Mouse (Mus musculus) limb, embryonic 11.5 days (tissue): ENCODE data around the gene Zdhhc16. TPM values are rescaled to one million over a fixed set of nuclear protein-coding genes. Genes with fewer than 3 reads are reported as not detected.
A peak's percentile ranks its signal among the peaks of the same experiment; 100 is the strongest.

ENCODE experiments used
- ATAC-seq: fragments of 200-750 bp; cut with Nextera tagmentation; 2 replicates; pipeline ENCODE4 v1.8.0; 2017; ENCODE audit warnings: low read depth; ENCODE audit not compliant: insufficient number of reproducible peaks, low FRiP score, low TSS enrichment
- DNase-seq: peaks from one replicate; pipeline ENCODE4 v3.0.0-alpha.2; 2015; ENCODE audit warnings: low spot score
- H3K27ac ChIP-seq: fragments of 300-500 bp; sonication (generic); replicated peaks from 2 replicates; pipeline ENCODE4 v1.5.1; 2014; ENCODE audit warnings: low read depth, mild to moderate bottlenecking, low read length
- H3K27me3 ChIP-seq: fragments of 300-500 bp; sonication (generic); 2 replicates; pipeline ENCODE4 v1.6.1; 2014; ENCODE audit warnings: mild to moderate bottlenecking, low read length, mixed read lengths; ENCODE audit not compliant: control insufficient read depth, insufficient read depth
- H3K36me3 ChIP-seq: fragments of 300-500 bp; sonication (generic); 2 replicates; pipeline ENCODE4 v1.6.1; 2014; ENCODE audit warnings: mild to moderate bottlenecking, low read length, moderate library complexity, mixed read lengths; ENCODE audit not compliant: control insufficient read depth, insufficient read depth
- H3K4me1 ChIP-seq: fragments of 300-500 bp; sonication (generic); 2 replicates; pipeline ENCODE4 v1.6.1; 2014; ENCODE audit warnings: low read length, mixed read lengths; ENCODE audit not compliant: control insufficient read depth, insufficient read depth
- H3K4me2 ChIP-seq: fragments of 300-500 bp; sonication (generic); 2 replicates; pipeline ENCODE4 v1.6.1; 2014; ENCODE audit warnings: low read depth, mild to moderate bottlenecking, moderate library complexity; ENCODE audit not compliant: severe bottlenecking
- H3K4me3 ChIP-seq: fragments of 300-500 bp; sonication (generic); 2 replicates; pipeline ENCODE4 v1.5.1; 2014; ENCODE audit warnings: low read depth, low read length
- H3K9ac ChIP-seq: fragments of 300-500 bp; sonication (generic); 2 replicates; pipeline ENCODE4 v1.6.1; 2014; ENCODE audit warnings: mild to moderate bottlenecking, low read length
- H3K9me3 ChIP-seq: fragments of 300-500 bp; sonication (generic); 2 replicates; pipeline ENCODE4 v1.6.1; 2016; ENCODE audit warnings: low read length; ENCODE audit not compliant: control insufficient read depth
- WGBS: fragments of 180-500 bp; shearing (Covaris S2); extraction: QIAGEN DNeasy Blood & Tissue Kit; methylation state at CpG from one replicate; pipeline ENCODE4 v1.1.7; 2014; 5-methylcytosine and 5-hydroxymethylcytosine counted together
- polyA plus RNA-seq: library from polyadenylated mRNA; unstranded; fragments of >200 nt; fragmentation: Nextera tagmentation; extraction: Ambion mirVana; gene quantifications from 2 replicates; pipeline ENCODE4 v1.2.1, GENCODE M21; 2014

The Zdhhc16 gene
- polyA plus RNA-seq, 1 experiment from 2014 or later = 72.1 TPM

DNA sequence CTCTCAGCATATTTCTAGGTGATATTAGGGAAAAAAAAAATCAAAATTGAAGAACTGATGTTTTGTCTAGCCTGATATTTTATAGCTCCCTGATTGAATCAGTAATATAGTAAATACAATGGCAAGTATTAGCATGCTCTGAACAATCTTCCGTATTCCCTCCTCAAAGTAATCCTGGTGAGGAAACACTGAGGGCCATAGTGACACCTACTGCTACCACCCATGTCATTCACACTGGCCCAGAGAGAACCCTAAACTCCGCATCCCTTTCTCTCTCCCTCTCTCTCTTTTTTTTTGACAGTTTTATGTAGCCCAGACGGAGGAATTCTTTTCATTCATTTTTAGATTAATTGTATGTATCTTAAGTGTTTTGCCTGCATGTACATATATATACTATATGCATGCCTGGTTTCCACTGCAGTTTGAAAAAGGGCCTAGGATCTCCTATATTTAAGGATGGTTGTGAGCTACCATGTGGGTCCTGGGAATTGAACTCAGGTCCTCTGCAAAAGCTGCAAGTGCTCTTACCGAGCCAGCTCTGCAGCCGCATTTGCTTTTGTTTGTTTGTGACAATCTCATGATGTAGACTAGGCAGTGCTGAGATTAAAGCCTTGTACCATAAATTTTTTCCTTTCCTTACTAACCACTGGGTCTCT, 12.7 kb upstream of the Zdhhc16 start:
- no peak overlapping the region for H3K9ac ChIP-seq
- WGBS = 74% methylated on average over 5 of the region's 5 CpGs
- H3K27ac ChIP-seq = no peak overlapping the region
- peaks cover 25% of the 10 kb centered on the region for H3K36me3 ChIP-seq
- H3K27me3 ChIP-seq = no peaks in the 10 kb centered on the region
- no peak overlapping the region for H3K4me3 ChIP-seq
- H3K4me1 ChIP-seq = no peaks in the 10 kb centered on the region
- no peak overlapping the region for H3K4me2 ChIP-seq
- ATAC-seq (no peak), DNase-seq (no peak)
- H3K9me3 ChIP-seq = no peaks in the 10 kb centered on the region

DNA sequence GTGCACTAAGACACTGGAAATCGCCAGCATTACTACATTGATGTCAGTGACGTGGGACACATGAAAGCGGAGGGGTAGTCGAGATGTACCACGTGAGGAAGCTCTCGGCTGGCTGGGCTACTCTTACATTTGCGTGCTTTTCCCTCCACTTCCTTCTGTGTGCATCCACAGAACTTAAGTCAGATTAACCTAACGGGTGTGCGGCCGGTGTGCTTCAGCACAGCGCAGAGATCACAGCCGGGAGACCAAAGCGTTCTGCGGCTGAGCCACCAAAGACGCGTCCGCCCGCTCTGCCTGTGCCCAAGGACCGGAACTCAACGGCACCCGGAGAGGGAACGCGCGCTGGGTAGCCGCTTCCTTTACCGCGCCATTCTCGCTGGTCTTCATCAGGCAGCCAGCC, 594 bp upstream of the Zdhhc16 start:
- Histone ChIP-seq H3K9ac (peak overlapping the region; percentile 76), H3K4me1 (peaks cover 5% of the 10 kb centered on the region), H3K9me3 (no peaks in the 10 kb centered on the region), H3K27ac (no peak overlapping the region), H3K36me3 (peaks cover 3% of the 10 kb centered on the region), H3K4me2 (peak overlapping the region; percentile 77), H3K4me3 (peak overlapping the region; percentile 96), H3K27me3 (no peaks in the 10 kb centered on the region)
- WGBS = under 1% methylated on average over 28 of the region's 28 CpGs
- ATAC-seq (no peak), DNase-seq (no peak)

GRCm38 (mm10) chr19:41934124-41934523, 844 bp downstream of the Zdhhc16 start:
- Histone ChIP-seq H3K9ac (peak overlapping the region; percentile 85), H3K4me2 (peak overlapping the region; percentile 77), H3K27ac (no peak overlapping the region), H3K27me3 (no peaks in the 10 kb centered on the region), H3K9me3 (no peaks in the 10 kb centered on the region), H3K36me3 (peaks cover 9% of the 10 kb centered on the region), H3K4me1 (peaks cover 5% of the 10 kb centered on the region), H3K4me3 (peak overlapping the region; percentile 96)
- DNase-seq = no peak
- ATAC-seq = no peak
- WGBS = 22% methylated on average over 6 of the region's 6 CpGs

GRCm38 (mm10) chr19:41935921-41936320, 2.6 kb downstream of the Zdhhc16 start:
- DNase-seq (no peak), ATAC-seq (no peak)
- WGBS = 96% methylated on average over 1 of the region's 1 CpGs
- H3K36me3 ChIP-seq = peaks cover 13% of the 10 kb centered on the region
- H3K4me3 ChIP-seq = no peak overlapping the region
- H3K27me3 ChIP-seq = no peaks in the 10 kb centered on the region
- no peak overlapping the region for H3K9ac ChIP-seq
- H3K27ac ChIP-seq = no peak overlapping the region
- peaks cover 5% of the 10 kb centered on the region for H3K4me1 ChIP-seq
- H3K9me3 ChIP-seq = no peaks in the 10 kb centered on the region
- H3K4me2 ChIP-seq = no peak overlapping the region

DNA sequence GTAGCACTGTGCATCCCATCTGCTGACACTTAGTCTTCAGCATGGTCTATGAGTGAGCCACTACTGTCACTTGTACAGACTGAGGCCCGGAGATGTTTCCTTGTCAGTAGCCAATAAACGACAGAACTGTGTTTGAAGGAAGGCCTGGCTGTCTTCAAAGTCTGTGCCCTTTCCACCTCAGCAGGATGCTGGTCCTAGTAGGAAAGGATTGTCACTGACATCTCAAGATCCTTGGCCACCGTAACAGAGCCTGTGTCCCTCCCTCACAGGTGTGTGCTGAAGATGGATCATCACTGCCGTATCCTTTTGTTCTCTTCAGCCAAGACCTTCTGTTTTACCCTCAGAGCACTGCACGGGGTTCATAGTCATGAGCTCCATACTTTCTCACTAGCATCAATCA, 5.3 kb downstream of the Zdhhc16 start:
- no peak for ATAC-seq
- WGBS = 93% methylated on average over 5 of the region's 5 CpGs
- H3K36me3 ChIP-seq = peaks cover 24% of the 10 kb centered on the region

DNA sequence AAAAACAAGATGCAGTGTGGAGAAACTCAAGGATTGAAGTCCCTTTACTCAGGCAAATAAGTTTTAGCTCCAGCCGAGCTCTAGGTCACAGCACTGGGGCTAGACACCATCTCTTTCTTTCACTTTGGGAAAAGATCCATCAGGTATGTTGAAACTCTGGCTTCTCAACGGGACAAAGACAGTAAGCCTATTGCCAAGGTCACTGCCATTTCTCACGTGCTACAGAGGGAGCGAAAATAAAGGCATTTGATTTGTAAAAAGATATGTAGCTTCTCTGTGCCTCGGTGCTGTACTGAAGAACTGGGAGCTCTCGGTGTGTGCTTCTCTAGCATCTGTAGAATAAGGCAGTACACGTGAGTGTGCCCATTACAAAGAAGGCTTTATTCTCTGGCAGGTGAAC, 10.6 kb downstream of the Zdhhc16 start:
- H3K4me2 ChIP-seq = no peak overlapping the region
- no peaks in the 10 kb centered on the region for H3K27me3 ChIP-seq
- no peak overlapping the region for H3K9ac ChIP-seq
- no peaks in the 10 kb centered on the region for H3K4me1 ChIP-seq
- ATAC-seq (no peak), DNase-seq (no peak)
- no peak overlapping the region for H3K4me3 ChIP-seq
- peaks cover 45% of the 10 kb centered on the region for H3K36me3 ChIP-seq
- WGBS = 91% methylated on average over 7 of the region's 7 CpGs
- no peaks in the 10 kb centered on the region for H3K9me3 ChIP-seq
- H3K27ac ChIP-seq = no peak overlapping the region

More for the DNA sequence above, 5.3 kb downstream of the Zdhhc16 start:
- H3K27me3 ChIP-seq = no peaks in the 10 kb centered on the region
- peaks cover 5% of the 10 kb centered on the region for H3K4me1 ChIP-seq
- H3K4me2 ChIP-seq = no peak overlapping the region
- H3K27ac ChIP-seq = no peak overlapping the region
- DNase-seq = no peak
- H3K9ac ChIP-seq = no peak overlapping the region
- no peaks in the 10 kb centered on the region for H3K9me3 ChIP-seq
- H3K4me3 ChIP-seq = no peak overlapping the region

- Histone ChIP-seq H3K9ac (no peak overlapping the region), H3K36me3 (peaks cover 28% of the 10 kb centered on the region), H3K4me1 (no peaks in the 10 kb centered on the region), H3K27me3 (no peaks in the 10 kb centered on the region), H3K9me3 (no peaks in the 10 kb centered on the region; the same call in 1 of the 2 replicates), H3K4me3 (no peak overlapping the region), H3K27ac (no peak overlapping the region), H3K4me2 (no peak overlapping the region)
- DNase-seq (no peak), ATAC-seq (no peak)
- 82% methylated on average over 4 of the region's 4 CpGs for WGBS
Measured at GRCm38 (mm10) chr19:41952287-41952686, 19.0 kb downstream of the Zdhhc16 start.

DNA sequence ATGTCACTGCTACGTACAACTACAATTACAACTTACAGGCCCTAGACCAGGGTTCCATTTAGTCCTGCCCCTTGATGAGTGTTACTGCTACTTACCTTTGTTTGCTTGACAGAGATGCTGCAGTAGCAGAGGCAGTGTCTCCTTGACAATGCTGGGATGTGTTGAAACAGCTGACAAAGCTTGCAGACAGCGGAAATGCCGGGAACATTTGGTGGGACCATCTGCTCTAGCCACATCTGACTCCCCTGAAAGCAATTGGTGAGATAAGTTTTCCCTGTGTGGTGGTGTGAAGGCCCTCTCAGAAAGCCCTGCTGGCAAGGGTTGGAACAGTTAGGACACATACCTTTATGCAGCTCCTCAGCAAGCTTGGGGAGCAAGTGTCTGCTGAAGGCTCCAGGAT, 20.3 kb downstream of the Zdhhc16 start:
- no peaks in the 10 kb centered on the region for H3K27me3 ChIP-seq
- H3K9me3 ChIP-seq = no peaks in the 10 kb centered on the region; the same call in 1 of the 2 replicates
- peaks cover 27% of the 10 kb centered on the region for H3K36me3 ChIP-seq
- 88% methylated on average over 3 of the region's 3 CpGs for WGBS
- H3K9ac ChIP-seq = no peak overlapping the region
- H3K4me3 ChIP-seq = no peak overlapping the region
- H3K27ac ChIP-seq = no peak overlapping the region
- DNase-seq (no peak), ATAC-seq (no peak)
- no peak overlapping the region for H3K4me2 ChIP-seq
- no peaks in the 10 kb centered on the region for H3K4me1 ChIP-seq

DNA sequence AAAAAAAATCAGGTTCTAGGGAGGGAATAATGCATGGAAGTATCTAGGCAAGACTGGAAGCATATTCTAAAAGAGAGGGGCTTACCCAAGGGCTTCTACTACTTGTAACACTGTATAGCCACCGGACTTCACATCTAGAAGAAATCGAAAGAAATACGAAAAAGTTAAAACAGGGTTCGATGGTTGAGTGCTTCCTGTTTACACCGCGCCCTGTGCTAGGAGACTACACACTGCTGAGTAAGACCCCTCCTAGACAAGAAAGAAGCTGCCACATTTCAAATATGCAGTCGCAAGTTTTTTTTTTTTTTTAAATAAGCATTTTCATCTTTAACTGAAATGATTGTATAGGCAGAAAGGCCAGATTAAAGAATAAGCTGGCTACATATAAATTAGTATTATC, 36.3 kb downstream of the Zdhhc16 start:
- H3K27ac ChIP-seq = no peak overlapping the region
- DNase-seq = no peak
- H3K9ac ChIP-seq = no peak overlapping the region
- no peak overlapping the region for H3K4me3 ChIP-seq
- no peaks in the 10 kb centered on the region for H3K9me3 ChIP-seq
- ATAC-seq = no peak
- H3K4me1 ChIP-seq = no peaks in the 10 kb centered on the region
- peaks cover 15% of the 10 kb centered on the region for H3K36me3 ChIP-seq
- no peak overlapping the region for H3K4me2 ChIP-seq
- 95% methylated on average over 7 of the region's 7 CpGs for WGBS
- H3K27me3 ChIP-seq = no peaks in the 10 kb centered on the region
